Mouse (Mus musculus) midbrain, embryonic 10.5 days (tissue): ENCODE data around the gene Ints11. TPM values are rescaled to one million over a fixed set of nuclear protein-coding genes. Genes with fewer than 3 reads are reported as not detected.

ENCODE experiments used
- DNase-seq: peaks from one replicate; pipeline ENCODE4 v3.0.0-alpha.2; 2017; ENCODE audit warnings: low spot score
- H3K27ac ChIP-seq: fragments of 300-500 bp; sonication (generic); replicated peaks from 2 replicates; pipeline ENCODE4 v1.5.1; 2016; ENCODE audit warnings: mild to moderate bottlenecking
- H3K27me3 ChIP-seq: fragments of 300-500 bp; sonication (generic); 2 replicates; pipeline ENCODE4 v1.6.1; 2016; ENCODE audit warnings: low read depth, mild to moderate bottlenecking; ENCODE audit not compliant: poor library complexity, severe bottlenecking
- H3K36me3 ChIP-seq: fragments of 300-500 bp; sonication (generic); 2 replicates; pipeline ENCODE4 v1.6.1; 2016; ENCODE audit warnings: mild to moderate bottlenecking, moderate library complexity
- H3K4me1 ChIP-seq: fragments of 300-500 bp; sonication (generic); 2 replicates; pipeline ENCODE4 v1.6.1; 2016
- H3K4me3 ChIP-seq: fragments of 300-500 bp; sonication (generic); 2 replicates; pipeline ENCODE4 v1.5.1; 2016; ENCODE audit warnings: mild to moderate bottlenecking, moderate library complexity
- H3K9me3 ChIP-seq: fragments of 300-500 bp; sonication (generic); replicated peaks from 2 replicates; pipeline ENCODE4 v1.6.1; 2016; ENCODE audit warnings: mild to moderate bottlenecking
- WGBS: fragments of 180-500 bp; shearing (Covaris S2); methylation state at CpG from one replicate; pipeline ENCODE4 v1.1.7; 2016; 5-methylcytosine and 5-hydroxymethylcytosine counted together
- polyA plus RNA-seq: library from polyadenylated mRNA; unstranded; fragments of >200 nt; fragmentation: Nextera tagmentation; extraction: Ambion mirVana; gene quantifications from 2 replicates; pipeline ENCODE4 v1.2.1, GENCODE M21; 2016

Ints11 gene
- polyA plus RNA-seq, 1 experiment from 2014 or later, result 116 TPM

DNA sequence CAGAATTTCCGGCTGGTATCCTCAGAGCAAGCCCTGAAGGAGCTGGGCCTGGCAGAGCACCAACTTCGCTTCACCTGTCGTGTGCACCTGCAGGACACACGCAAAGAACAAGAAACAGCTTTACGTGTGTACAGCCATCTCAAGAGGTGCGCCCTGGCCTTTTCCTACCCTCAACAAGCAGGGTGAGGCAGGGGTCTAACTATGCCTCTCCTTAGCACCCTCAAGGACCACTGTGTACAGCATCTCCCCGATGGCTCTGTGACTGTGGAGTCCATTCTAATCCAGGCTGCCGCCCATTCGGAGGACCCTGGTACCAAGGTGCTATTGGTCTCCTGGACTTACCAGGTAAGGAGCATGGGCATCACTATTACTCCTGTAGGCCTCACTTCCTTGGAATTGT is 18.8 kb downstream of the Ints11 start:
- DNase-seq, result no peak
- Histone ChIP-seq H3K4me3 (no peak overlapping the region), H3K27ac (no peak overlapping the region), H3K9me3 (no peaks in the 10 kb centered on the region), H3K4me1 (peaks cover 24% of the 10 kb centered on the region), H3K27me3 (no peaks in the 10 kb centered on the region), H3K36me3 (peaks cover 71% of the 10 kb centered on the region)
- 94% methylated on average over 9 of the region's 9 CpGs for WGBS

DNA sequence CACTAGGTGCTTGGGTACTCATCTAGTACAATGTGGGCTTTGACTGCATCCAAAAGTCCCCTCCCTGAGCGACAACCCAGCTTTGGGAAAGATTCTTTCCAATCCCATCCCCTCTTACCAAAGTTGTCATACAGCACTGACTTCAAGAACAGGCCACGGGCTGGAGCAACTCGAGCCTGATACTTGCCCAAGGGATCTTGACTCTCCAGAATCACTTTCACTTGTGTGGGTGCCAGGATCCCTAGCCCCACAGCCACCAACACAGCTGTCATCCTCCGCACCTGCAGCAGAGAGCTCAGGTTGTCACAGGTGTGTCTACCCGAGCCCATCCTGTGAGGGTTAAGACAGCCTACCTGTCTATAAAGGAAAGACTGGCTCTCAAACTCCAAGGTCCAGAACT is 20.0 kb downstream of the Ints11 start:
- Histone ChIP-seq H3K27ac (no peak overlapping the region), H3K9me3 (no peaks in the 10 kb centered on the region), H3K4me1 (peaks cover 36% of the 10 kb centered on the region), H3K36me3 (peaks cover 60% of the 10 kb centered on the region), H3K27me3 (no peaks in the 10 kb centered on the region), H3K4me3 (no peak overlapping the region)
- 88% methylated on average over 5 of the region's 5 CpGs for WGBS
- DNase-seq, result no peak

DNA sequence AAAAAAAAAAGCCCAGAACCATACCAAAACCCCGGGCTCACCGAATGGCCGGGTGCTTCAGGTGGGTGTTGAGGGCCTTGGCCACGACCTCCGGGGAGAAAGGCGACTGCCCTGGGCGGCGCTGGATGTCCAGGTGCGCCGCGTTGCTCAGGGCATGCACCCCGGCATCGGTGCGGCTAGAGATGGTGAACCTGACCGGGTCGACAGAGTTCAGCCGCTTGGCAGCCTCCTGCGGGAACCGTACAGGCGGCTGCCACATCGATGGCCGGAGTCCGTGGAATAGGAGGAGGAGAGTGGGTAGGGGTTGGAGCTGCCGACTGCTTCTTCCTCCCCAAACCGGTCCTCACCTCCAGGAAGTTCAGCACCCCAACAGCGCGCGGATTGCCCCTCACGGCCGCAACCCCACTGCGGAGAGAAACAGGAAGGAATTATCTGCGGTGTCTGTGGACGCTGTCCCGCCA is 21.7 kb downstream of the Ints11 start:
- H3K4me3 ChIP-seq, result peak overlapping the region; percentile 95
- H3K9me3 ChIP-seq, result no peaks in the 10 kb centered on the region
- WGBS, result under 1% methylated on average over 34 of the region's 34 CpGs
- H3K27ac ChIP-seq, result peak overlapping the region; percentile 93
- peaks cover 44% of the 10 kb centered on the region for H3K36me3 ChIP-seq
- DNase-seq, result no peak
- peaks cover 48% of the 10 kb centered on the region for H3K4me1 ChIP-seq
- no peaks in the 10 kb centered on the region for H3K27me3 ChIP-seq

DNA sequence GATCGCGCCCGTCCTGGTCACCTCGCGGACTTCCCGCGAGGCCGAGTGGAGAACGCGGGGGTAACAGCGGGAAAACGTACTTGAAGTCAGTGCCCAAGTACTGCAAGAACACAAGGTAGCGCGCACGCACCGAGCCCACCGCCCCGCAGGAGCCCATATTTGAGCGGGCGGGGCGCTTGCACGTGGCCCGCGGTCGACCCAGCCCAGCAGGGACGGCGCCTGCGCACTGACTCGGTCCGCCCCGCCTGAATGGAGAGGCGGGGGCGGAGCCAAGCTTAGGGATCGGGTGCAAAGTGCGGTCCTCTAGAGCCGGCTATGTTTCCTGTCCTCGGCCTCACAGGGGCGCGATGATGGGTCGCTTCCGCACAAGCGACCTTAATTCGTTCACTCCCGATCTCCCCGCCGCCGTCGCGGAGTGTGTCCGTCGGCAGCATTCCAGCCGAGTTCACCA is 22.2 kb downstream of the Ints11 start, which contains the start of the genes Pusl1 and Acap3:
Gene Pusl1, minus strand, starts transcription at position 231 of the 451 bp plus-strand sequence.
Gene Acap3, plus strand, starts transcription at position 272 of the 451 bp plus-strand sequence.
- Histone ChIP-seq H3K27ac (peak within 1 kb of the TSS; percentile 93), H3K9me3 (no peaks in the 10 kb centered on the region), H3K36me3 (peaks cover 44% of the 10 kb centered on the region), H3K4me1 (peaks cover 48% of the 10 kb centered on the region), H3K4me3 (peak within 1 kb of the TSS; percentile 95), H3K27me3 (no peaks in the 10 kb centered on the region)
- under 1% methylated on average over 52 of the region's 52 CpGs for WGBS
- DNase-seq, result peak; percentile 96

DNA sequence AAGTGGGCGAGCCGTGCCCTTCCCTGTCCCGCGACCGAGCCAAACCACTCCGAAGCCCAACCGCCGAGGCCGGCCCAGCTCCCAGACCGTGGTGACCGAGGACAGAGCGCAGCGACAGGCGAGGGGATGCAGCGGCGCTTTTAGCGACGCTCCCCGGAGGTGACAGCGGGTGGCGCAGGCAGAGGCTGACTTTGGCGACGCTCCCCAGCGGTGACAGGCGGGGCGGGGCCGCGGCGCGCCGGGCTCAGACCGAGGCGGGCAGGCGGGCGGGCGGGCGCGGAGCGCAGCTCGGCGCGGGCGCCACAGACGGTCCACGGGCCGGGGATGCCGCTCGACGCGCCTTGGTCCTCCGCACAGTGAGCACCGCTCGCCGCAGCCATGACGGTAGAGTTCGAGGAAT is 22.7 kb downstream of the Ints11 start:
- peak; percentile 88 for DNase-seq
- peak overlapping the region; percentile 95 for H3K4me3 ChIP-seq
- H3K36me3 ChIP-seq, result peaks cover 44% of the 10 kb centered on the region
- H3K27ac ChIP-seq, result peak overlapping the region; percentile 93
- 1% methylated on average over 56 of the region's 56 CpGs for WGBS
- no peaks in the 10 kb centered on the region for H3K9me3 ChIP-seq
- H3K27me3 ChIP-seq, result no peaks in the 10 kb centered on the region
- H3K4me1 ChIP-seq, result peaks cover 48% of the 10 kb centered on the region

DNA sequence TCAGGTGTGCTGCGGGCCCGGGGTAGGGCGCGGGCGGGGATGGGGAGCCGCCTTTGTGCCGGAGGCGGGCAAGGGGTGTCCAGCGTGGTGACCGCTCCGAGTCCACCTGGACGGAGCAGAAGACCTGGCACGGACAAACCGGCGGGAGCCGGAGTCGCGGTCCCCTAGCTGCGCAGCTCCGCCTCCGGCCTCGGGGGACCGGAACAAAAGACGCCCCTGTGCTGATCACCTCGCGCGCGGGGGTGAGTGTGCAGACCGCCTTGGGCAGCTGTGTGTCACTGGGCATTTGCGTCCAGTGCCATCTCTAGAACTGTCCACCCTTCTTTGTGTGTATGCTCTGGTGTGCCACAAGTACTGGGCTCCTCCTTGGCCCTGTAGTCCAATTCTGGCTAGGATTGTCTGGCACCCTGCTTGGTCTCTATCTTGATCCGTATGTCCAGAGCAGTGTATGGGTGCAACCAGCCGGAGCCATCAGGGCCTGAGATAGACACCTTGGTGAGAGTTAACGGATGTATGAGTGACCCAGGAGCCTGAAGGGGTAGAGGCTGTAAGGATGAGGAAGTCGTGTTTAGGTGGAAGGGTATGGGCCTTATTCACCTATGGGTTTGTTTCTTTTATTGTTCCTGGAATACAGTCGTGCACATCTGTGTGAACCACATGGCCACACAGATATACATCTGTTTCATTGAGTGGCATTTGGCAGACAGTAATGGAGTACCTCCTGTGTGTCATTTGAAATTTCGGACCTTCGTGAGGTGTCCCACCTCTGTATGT is 23.3 kb downstream of the Ints11 start:
- DNase-seq, result no peak
- H3K27ac ChIP-seq, result peak overlapping the region; percentile 93
- H3K9me3 ChIP-seq, result no peaks in the 10 kb centered on the region
- H3K36me3 ChIP-seq, result peaks cover 42% of the 10 kb centered on the region
- no peaks in the 10 kb centered on the region for H3K27me3 ChIP-seq
- peak overlapping the region; percentile 95 for H3K4me3 ChIP-seq
- 6% methylated on average over 37 of the region's 37 CpGs for WGBS
- H3K4me1 ChIP-seq, result peaks cover 48% of the 10 kb centered on the region

DNA sequence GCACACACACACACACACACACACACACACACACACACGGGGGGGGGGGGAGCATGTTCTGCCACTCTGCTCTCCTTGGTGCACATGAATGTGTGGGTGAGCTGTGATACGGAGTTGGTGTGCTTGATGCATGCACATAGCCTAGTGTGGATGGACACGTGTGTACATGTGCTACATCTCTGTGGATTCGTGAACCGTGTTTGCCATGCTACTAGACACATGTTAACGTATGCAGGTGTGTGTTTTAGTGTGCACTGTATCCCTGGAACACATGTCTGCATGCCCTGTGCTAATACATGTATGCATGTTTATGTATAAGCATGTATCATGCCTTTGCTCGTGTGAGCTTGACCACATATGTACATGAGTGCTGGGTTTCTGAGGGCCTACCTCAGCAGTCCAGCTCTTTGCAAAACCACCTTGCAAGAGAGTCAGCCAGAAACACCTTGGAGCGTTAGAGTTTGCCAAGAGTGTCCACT is 23.9 kb downstream of the Ints11 start:
- Histone ChIP-seq H3K36me3 (peaks cover 41% of the 10 kb centered on the region), H3K27me3 (no peaks in the 10 kb centered on the region), H3K27ac (no peak overlapping the region), H3K4me3 (peak overlapping the region; percentile 95), H3K9me3 (no peaks in the 10 kb centered on the region), H3K4me1 (peaks cover 48% of the 10 kb centered on the region)
- WGBS, result 74% methylated on average over 8 of the region's 8 CpGs
- no peak for DNase-seq

DNA sequence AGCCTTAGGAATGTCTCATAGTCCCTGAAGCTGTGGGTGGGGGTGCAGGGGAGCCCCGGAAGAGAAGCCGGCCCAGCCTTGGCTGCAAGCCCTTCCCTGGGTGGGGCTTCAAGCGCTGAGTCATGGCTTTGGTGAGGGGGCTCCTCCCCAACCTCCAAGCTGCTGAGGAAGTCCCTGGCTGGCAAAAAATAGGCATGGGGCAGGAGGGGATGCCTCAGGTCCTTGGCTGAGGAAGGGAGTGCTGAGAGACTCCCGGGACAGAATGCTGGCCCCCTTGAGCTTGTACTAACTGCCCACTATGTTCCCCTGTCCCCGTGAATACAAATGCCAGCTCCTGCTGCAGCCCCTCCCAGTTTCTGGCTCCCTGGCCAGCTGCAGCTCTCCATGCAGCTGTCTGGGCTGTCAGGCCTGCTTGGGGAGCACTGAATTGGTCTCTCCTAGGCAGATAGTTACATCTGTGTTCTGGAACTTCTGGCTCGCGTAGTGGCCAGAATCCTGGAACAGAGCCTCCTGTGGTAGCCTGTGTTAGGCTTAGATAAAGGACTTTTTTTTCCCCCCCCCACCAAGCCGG is 25.1 kb downstream of the Ints11 start:
- peaks cover 48% of the 10 kb centered on the region for H3K4me1 ChIP-seq
- peak overlapping the region; percentile 95 for H3K4me3 ChIP-seq
- H3K27ac ChIP-seq, result peak overlapping the region; percentile 5; the same call in 1 of the 2 replicates

DNA sequence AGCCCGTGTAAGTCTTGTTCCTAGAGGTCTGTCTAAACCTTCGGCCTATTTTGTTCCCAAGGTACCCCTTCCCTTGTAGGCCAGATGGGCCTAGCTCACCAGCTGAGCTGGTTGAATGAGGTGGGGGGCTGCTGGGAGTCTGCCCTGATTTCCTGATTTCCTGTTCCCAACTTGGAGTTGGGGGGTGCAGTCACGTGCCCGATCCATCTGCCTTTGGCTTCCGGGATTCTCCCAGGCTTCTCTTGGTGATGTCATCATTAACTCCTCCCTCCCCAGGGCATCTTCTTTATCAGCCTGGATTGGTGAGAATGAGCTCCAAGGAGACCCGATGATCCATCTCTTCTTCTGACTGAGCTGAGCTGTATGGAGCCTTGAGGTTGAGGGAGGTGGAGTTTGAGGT is 25.9 kb downstream of the Ints11 start:
- H3K27me3 ChIP-seq, result no peaks in the 10 kb centered on the region
- H3K36me3 ChIP-seq, result peaks cover 41% of the 10 kb centered on the region
- peak overlapping the region; percentile 95 for H3K4me3 ChIP-seq
- 52% methylated on average over 6 of the region's 6 CpGs for WGBS
- DNase-seq, result no peak
- H3K9me3 ChIP-seq, result no peaks in the 10 kb centered on the region
- H3K4me1 ChIP-seq, result peaks cover 42% of the 10 kb centered on the region
- 0 out of 2 replicates have a peak overlapping the region, but pooled peaks have one; percentile 5 for H3K27ac ChIP-seq

More for the DNA sequence above, 25.1 kb downstream of the Ints11 start:
- no peak for DNase-seq
- H3K27me3 ChIP-seq, result no peaks in the 10 kb centered on the region
- 47% methylated on average over 8 of the region's 8 CpGs for WGBS
- peaks cover 41% of the 10 kb centered on the region for H3K36me3 ChIP-seq
- no peaks in the 10 kb centered on the region for H3K9me3 ChIP-seq

DNA sequence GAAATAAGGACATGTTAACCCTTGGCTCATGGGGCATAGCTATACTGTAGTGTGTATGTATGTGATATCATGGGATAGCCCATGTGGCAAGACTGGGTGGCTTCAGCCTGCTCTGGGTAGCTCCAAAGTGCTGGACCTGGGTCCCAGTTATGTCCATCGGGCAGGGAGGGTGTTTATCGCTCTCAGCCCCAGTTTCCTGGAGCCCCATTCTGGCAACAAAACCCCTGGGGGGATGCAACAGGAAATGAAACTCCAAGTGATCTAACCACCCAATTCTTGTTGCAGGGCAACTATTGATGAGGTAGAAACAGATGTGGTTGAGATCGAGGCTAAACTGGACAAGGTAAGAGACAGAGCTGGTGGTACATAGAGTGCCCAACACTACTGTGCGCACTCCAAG is 26.5 kb downstream of the Ints11 start:
- Histone ChIP-seq H3K27me3 (no peaks in the 10 kb centered on the region), H3K4me1 (peaks cover 36% of the 10 kb centered on the region), H3K9me3 (no peaks in the 10 kb centered on the region), H3K4me3 (no peak overlapping the region), H3K27ac (no peak overlapping the region), H3K36me3 (peaks cover 45% of the 10 kb centered on the region)
- 98% methylated on average over 4 of the region's 4 CpGs for WGBS
- no peak for DNase-seq

DNA sequence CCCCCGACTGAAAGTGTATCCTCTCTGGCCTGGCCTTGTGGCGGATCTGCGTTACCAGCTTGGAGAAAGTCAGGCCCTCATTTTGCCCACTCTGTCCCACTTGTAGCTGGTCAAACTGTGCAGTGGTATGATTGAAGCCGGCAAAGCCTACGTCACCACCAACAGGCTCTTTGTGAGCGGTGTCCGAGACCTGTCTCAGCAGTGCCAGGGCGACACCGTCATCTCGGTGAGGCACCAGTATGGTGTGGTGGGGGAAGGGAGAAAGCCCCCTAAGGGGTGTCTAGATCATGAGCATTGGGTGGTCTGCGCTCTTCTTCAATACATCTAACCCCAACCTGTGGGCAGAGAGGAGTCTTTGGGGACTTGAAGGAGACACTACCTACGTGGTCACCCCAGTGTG is 27.1 kb downstream of the Ints11 start:
- Histone ChIP-seq H3K27ac (no peak overlapping the region), H3K9me3 (no peaks in the 10 kb centered on the region), H3K27me3 (no peaks in the 10 kb centered on the region), H3K4me3 (no peak overlapping the region), H3K4me1 (peaks cover 33% of the 10 kb centered on the region), H3K36me3 (peaks cover 51% of the 10 kb centered on the region)
- DNase-seq, result no peak
- 94% methylated on average over 12 of the region's 12 CpGs for WGBS

DNA sequence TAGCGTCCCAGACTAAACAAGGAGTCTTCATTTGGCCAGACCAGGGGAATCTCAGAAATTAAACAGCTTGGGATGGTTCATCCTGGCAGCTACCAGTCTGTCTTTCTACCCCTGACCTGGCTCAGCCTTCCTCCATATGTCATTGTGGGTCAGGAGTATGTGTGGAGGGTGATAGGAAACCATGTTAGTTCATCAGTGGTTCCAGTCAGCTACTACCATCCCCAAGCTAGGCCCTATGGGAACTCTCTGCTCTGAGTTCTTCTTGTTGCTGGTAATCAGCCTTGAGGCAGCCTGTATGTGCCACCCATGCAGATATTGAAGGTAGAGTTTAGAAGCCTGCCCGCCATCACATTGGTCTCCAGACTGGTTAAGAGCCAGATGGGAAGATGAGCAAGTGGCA is 29.0 kb downstream of the Ints11 start:
- WGBS, result 92% methylated on average over 2 of the region's 2 CpGs
- Histone ChIP-seq H3K36me3 (peaks cover 70% of the 10 kb centered on the region), H3K27ac (no peak overlapping the region), H3K27me3 (no peaks in the 10 kb centered on the region), H3K4me1 (peaks cover 22% of the 10 kb centered on the region), H3K9me3 (no peaks in the 10 kb centered on the region), H3K4me3 (no peak overlapping the region)
- peak; percentile 8 for DNase-seq

DNA sequence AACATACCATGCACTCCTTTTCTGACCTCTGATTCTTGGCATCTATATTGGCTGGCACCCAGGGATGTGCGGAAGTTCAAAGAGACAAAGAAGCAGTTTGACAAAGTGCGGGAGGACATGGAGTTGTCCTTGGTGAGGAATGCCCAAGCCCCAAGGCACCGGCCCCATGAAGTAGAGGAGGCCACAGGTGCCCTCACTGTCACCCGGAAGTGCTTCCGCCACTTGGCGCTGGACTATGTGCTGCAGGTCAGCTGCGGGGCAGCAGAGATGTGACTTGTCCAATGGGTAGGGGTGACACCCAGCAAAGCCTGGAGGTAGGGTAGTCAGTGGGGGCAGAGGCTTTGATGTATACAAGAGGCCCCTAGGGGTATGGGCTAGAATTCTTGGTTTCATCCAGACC is 30.0 kb downstream of the Ints11 start:
- Histone ChIP-seq H3K4me3 (no peak overlapping the region), H3K27me3 (no peaks in the 10 kb centered on the region), H3K9me3 (no peaks in the 10 kb centered on the region), H3K4me1 (peaks cover 12% of the 10 kb centered on the region), H3K27ac (no peak overlapping the region), H3K36me3 (peaks cover 80% of the 10 kb centered on the region)
- 96% methylated on average over 7 of the region's 7 CpGs for WGBS
- peak; percentile 6 for DNase-seq
